Mouse (Mus musculus) midbrain, embryonic 15.5 days (tissue): ENCODE data around the gene Gm10799. TPM values are rescaled to one million over a fixed set of nuclear protein-coding genes. Genes with fewer than 3 reads are reported as not detected.
A peak's percentile ranks its signal among the peaks of the same experiment; 100 is the strongest.
"Not testable (repeated sequence)": the region's sequence is repeated elsewhere in the genome, so short reads cannot be mapped to it uniquely, and the experiment has no call there.

Experiments used
- ATAC-seq: fragments of 200-750 bp; cut with Nextera tagmentation; replicated peaks from 2 replicates; pipeline ENCODE4 v1.8.0; 2017; ENCODE audit warnings: moderate TSS enrichment
- H3K27ac ChIP-seq: fragments of 300-500 bp; sonication (generic); 2 replicates; pipeline ENCODE4 v1.5.1; 2015; ENCODE audit warnings: mild to moderate bottlenecking, inconsistent platforms
- H3K27me3 ChIP-seq: fragments of 300-500 bp; sonication (generic); replicated peaks from 2 replicates; pipeline ENCODE4 v1.6.1; 2015; ENCODE audit warnings: inconsistent platforms
- H3K36me3 ChIP-seq: fragments of 300-500 bp; sonication (generic); replicated peaks from 2 replicates; pipeline ENCODE4 v1.6.1; 2015; ENCODE audit warnings: inconsistent platforms
- H3K4me1 ChIP-seq: fragments of 300-500 bp; sonication (generic); 2 replicates; pipeline ENCODE4 v1.6.1; 2015; ENCODE audit warnings: inconsistent platforms
- H3K4me2 ChIP-seq: fragments of 300-500 bp; sonication (generic); 2 replicates; pipeline ENCODE4 v1.6.1; 2015; ENCODE audit warnings: inconsistent platforms, mild to moderate bottlenecking, moderate library complexity
- H3K4me3 ChIP-seq: fragments of 300-500 bp; sonication (generic); 2 replicates; pipeline ENCODE4 v1.5.1; 2015; ENCODE audit warnings: mild to moderate bottlenecking, inconsistent platforms
- H3K9ac ChIP-seq: fragments of 300-500 bp; sonication (generic); 2 replicates; pipeline ENCODE4 v1.6.1; 2015; ENCODE audit warnings: mild to moderate bottlenecking, inconsistent platforms
- H3K9me3 ChIP-seq: fragments of 300-500 bp; sonication (generic); 2 replicates; pipeline ENCODE4 v1.6.1; 2016; ENCODE audit warnings: inconsistent platforms
- whole genome bisulfite sequencing: fragments of 180-500 bp; shearing (Covaris S2); methylation state at CpG from one replicate; pipeline ENCODE4 v1.1.7; 2015; ENCODE audit warnings: mixed read lengths; 5-methylcytosine and 5-hydroxymethylcytosine counted together
- polyA plus RNA-seq: library from polyadenylated mRNA; unstranded; fragments of >200 nt; fragmentation: Nextera tagmentation; extraction: Ambion mirVana; gene quantifications from 2 replicates; pipeline ENCODE4 v1.2.1, GENCODE M21; 2015

Gm10799 gene
- polyA plus RNA-seq, 1 experiment from 2014 or later = not detected

DNA sequence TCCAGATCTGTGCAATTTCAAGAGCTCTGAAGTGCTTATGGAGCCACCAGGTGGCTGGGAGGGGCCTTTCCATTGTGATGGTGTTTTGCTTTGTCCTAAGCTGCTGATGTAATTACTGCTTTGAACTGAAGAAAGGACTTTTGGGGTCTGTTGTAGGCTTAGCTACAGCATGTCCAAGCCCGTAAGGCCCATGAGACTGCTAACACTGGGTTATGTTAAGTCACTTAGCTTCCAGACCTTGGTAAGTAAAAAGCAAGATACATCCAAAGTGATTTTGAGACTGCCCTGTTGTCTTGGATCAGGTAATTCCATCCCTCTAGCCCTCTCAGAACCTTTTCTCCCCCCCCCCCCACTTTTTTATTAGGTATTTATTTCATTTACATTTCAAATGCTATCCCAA, 28.4 kb upstream of the Gm10799 start:
- not testable (repeated sequence) for H3K27me3 ChIP-seq, H3K27ac ChIP-seq, H3K9me3 ChIP-seq, H3K36me3 ChIP-seq, ATAC-seq, H3K4me1 ChIP-seq, H3K4me3 ChIP-seq, H3K9ac ChIP-seq
- H3K4me2 ChIP-seq = peak overlapping the region; percentile 56; the same call in 1 of the 2 replicates
- 63% methylated on average over 1 of the region's 1 CpGs for WGBS

DNA sequence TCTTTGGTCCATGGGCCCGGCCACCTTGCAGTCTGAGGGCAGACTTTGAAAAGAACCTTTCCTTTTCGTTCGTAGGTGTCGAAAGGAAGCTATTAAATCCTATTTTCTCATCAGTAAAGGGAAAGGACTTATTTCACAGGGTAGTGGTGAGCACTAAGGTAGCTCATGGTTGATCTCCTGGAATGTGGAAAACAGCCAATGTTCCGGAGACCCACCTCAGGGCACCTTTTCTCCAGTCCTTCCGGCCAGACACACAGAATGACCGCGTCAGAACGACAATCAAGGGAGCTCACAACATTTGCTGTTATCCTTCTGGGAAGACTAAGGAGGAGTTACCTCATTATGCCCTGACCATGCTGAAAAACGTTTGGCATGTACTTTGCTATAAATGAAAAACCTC, 27.9 kb upstream of the Gm10799 start:
- Histone ChIP-seq H3K9ac (peak overlapping the region; percentile 46; the same call in 1 of the 2 replicates), H3K36me3 (no peaks in the 10 kb centered on the region), H3K4me2 (peak overlapping the region; percentile 56), H3K27me3 (no peaks in the 10 kb centered on the region), H3K9me3 (no peaks in the 10 kb centered on the region), H3K4me3 (peak overlapping the region; percentile 38), H3K4me1 (peaks cover 10% of the 10 kb centered on the region; the same call in 1 of the 2 replicates), H3K27ac (0 out of 2 replicates have a peak overlapping the region, but pooled peaks have one; percentile 51)
- ATAC-seq = 0 out of 2 replicates have a peak, but pooled peaks have one; percentile 37
- WGBS = 45% methylated on average over 10 of the region's 10 CpGs

DNA sequence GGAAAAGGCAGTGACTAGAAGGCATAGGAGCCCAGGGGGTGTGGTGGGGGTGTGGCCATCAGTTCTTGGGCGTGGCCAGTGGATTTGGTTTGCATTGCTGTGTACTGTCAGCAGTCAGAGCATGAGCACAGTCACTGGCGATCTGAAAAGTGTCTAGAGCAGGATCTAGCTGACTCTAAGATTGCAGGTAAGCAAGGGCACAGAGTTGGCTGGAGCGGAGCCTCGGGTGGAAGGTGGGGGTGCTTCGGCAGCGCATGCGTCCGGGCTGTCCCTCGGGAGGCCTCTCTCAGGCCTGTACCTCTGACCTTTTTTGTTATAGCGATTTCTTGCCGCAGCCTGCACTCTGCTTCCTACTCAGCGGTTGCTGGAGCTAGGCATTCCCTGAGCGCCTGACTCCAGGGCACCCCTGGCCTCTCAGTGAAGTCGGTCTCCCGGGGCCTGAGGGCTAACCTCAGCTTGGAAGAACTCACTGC, 27.4 kb upstream of the Gm10799 start, which contains the start of gene Cd59a:
Gene Cd59a, plus strand, starts transcription at position 61 of the 473 bp plus-strand sequence.
- Histone ChIP-seq H3K27me3 (no peaks in the 10 kb centered on the region), H3K4me2 (peak within 1 kb of the TSS; percentile 56), H3K4me1 (peaks cover 10% of the 10 kb centered on the region; the same call in 1 of the 2 replicates), H3K9me3 (no peaks in the 10 kb centered on the region), H3K27ac (peak within 1 kb of the TSS; percentile 51; the same call in 1 of the 2 replicates), H3K9ac (peak within 1 kb of the TSS; percentile 46), H3K4me3 (peak within 1 kb of the TSS; percentile 38), H3K36me3 (no peaks in the 10 kb centered on the region)
- ATAC-seq = peak; percentile 93
- 7% methylated on average over 15 of the region's 15 CpGs for WGBS

DNA sequence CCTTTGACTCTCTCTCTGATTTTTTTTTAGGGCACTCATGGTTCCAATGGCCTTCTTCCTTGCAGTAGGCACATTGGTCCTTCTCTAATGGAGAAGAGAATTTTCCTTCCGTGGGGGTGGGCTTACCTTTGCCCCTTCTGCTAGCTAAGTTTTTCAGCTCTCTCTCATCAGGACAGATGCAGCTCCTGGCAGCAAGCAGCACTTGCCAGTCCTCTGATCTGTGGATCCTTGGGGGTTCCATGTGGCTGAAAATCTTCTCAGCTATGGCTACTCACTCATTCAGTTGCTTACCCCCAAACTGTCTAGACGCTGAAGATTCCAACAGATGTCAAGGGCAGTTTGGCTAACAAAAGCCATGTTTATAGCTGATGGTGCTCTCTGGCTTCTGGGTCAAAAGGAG, 25.0 kb upstream of the Gm10799 start:
- WGBS = 95% methylated on average over 2 of the region's 2 CpGs
- no peak overlapping the region for H3K4me2 ChIP-seq
- no peaks in the 10 kb centered on the region for H3K9me3 ChIP-seq
- no peaks in the 10 kb centered on the region for H3K27me3 ChIP-seq
- H3K27ac ChIP-seq = no peak overlapping the region
- no peak for ATAC-seq
- no peak overlapping the region for H3K4me3 ChIP-seq
- H3K4me1 ChIP-seq = peaks cover 10% of the 10 kb centered on the region; the same call in 1 of the 2 replicates
- H3K9ac ChIP-seq = no peak overlapping the region
- no peaks in the 10 kb centered on the region for H3K36me3 ChIP-seq

DNA sequence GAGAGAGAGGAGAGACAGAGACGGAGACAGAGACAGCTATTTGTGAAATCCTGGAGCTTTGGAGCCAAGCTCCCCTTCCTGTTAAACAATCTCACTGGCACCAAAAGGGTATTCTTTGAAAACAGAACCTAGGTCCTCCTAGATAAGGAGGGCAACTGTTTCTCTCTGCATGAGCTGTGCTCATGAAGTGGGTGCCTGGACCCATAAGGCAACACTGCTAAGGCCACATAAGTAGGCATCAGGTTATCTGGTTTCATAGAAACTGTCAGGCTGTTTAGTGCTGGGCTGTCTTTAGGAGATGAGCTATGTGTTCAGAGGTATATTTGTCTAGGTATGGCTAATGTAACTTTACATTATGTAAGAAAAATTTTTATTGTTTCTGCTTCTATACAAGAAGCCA, 19.2 kb upstream of the Gm10799 start:
- not testable (repeated sequence) for H3K4me3 ChIP-seq, H3K27me3 ChIP-seq, H3K9me3 ChIP-seq, H3K4me1 ChIP-seq, H3K4me2 ChIP-seq, H3K9ac ChIP-seq, ATAC-seq, H3K27ac ChIP-seq, H3K36me3 ChIP-seq
- WGBS = 74% methylated on average over 1 of the region's 1 CpGs

GRCm38 (mm10) chr2:104084027-104084426, 15.7 kb upstream of the Gm10799 start:
- H3K9me3 ChIP-seq, H3K27ac ChIP-seq, H3K4me1 ChIP-seq, H3K9ac ChIP-seq, H3K4me3 ChIP-seq, H3K4me2 ChIP-seq, H3K36me3 ChIP-seq, ATAC-seq, H3K27me3 ChIP-seq: not testable (repeated sequence)

DNA sequence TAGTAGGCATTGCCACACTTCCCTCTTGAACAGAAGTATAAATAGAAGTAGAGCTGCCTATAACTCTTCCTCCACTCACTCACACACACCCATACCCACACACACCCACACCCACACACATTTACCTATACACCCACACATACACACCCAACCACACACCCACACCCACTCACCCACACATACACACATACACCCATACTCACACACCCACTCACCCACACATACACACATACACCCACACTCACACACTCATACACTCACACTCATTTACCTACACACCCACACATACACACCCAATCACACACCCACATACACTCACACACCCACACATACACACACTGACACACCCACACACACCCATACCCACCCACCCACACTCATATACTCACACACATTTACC, 14.1 kb upstream of the Gm10799 start:
- Histone ChIP-seq H3K27me3 (no peaks in the 10 kb centered on the region), H3K9me3 (no peaks in the 10 kb centered on the region)
- no peak for ATAC-seq

GRCm38 (mm10) chr2:104081436-104082050, 13.2 kb upstream of the Gm10799 start:
- not testable (repeated sequence) for H3K4me3 ChIP-seq, H3K36me3 ChIP-seq, ATAC-seq, H3K4me1 ChIP-seq, H3K9ac ChIP-seq, H3K27ac ChIP-seq, H3K4me2 ChIP-seq, H3K9me3 ChIP-seq, H3K27me3 ChIP-seq
- 100% methylated on average over 1 of the region's 1 CpGs for WGBS

More for the DNA sequence above, 14.1 kb upstream of the Gm10799 start:
- Histone ChIP-seq H3K4me2 (no peak overlapping the region), H3K9ac (no peak overlapping the region), H3K36me3 (no peaks in the 10 kb centered on the region), H3K27ac (no peak overlapping the region), H3K4me1 (no peaks in the 10 kb centered on the region), H3K4me3 (no peak overlapping the region)

- not testable (repeated sequence) for H3K4me1 ChIP-seq, H3K36me3 ChIP-seq, H3K4me2 ChIP-seq, H3K4me3 ChIP-seq, H3K27ac ChIP-seq, H3K27me3 ChIP-seq, H3K9ac ChIP-seq, H3K9me3 ChIP-seq, ATAC-seq
- 87% methylated on average over 5 of the region's 5 CpGs for WGBS
Measured at GRCm38 (mm10) chr2:104078285-104078684, 9.9 kb upstream of the Gm10799 start.

GRCm38 (mm10) chr2:104069704-104070185, 1.4 kb upstream of the Gm10799 start, which contains the start of gene Cd59b:
TSS of gene Cd59b (plus strand) at chr2:104069849.
- peak within 1 kb of the TSS; percentile 20; the same call in 1 of the 2 replicates for H3K27ac ChIP-seq
- peak within 1 kb of the TSS; percentile 25; the same call in 1 of the 2 replicates for H3K9ac ChIP-seq

DNA sequence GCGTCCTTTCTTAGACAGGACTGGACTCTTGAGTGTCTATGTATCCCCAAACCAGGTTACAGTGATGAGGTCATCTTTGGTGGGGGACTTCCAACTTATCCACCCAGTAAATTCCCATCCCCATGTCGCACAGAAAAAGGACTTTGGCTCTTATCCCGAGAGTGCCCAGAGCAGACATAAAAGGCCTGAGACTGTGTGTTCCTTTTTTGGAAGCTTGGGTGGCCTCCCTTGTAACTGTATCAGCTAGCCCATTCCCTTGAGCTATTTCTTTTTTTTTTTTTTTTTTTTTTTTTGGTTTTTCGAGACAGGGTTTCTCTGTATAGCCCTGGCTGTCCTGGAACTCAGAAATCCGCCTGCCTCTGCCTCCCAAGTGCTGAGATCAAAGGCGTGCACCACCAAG, 2.8 kb downstream of the Gm10799 start, which contains the start of gene Gm10912:
Gene Gm10912, plus strand, starts transcription at position 301 of the 400 bp plus-strand sequence.
- H3K9ac ChIP-seq, H3K27ac ChIP-seq, H3K4me3 ChIP-seq, H3K36me3 ChIP-seq, H3K27me3 ChIP-seq, H3K4me2 ChIP-seq, H3K4me1 ChIP-seq, ATAC-seq, H3K9me3 ChIP-seq: not testable (repeated sequence)
- WGBS = 92% methylated on average over 6 of the region's 6 CpGs

More at GRCm38 (mm10) chr2:104069704-104070185, 1.4 kb upstream of the Gm10799 start, which contains the start of gene Cd59b:
- WGBS = 5% methylated on average over 13 of the region's 13 CpGs
- no peaks in the 10 kb centered on the region for H3K9me3 ChIP-seq
- peaks cover 8% of the 10 kb centered on the region; the same call in 1 of the 2 replicates for H3K4me1 ChIP-seq
- H3K36me3 ChIP-seq = no peaks in the 10 kb centered on the region
- H3K4me2 ChIP-seq = peak within 1 kb of the TSS; percentile 61
- ATAC-seq = peak; percentile 90
- no peaks in the 10 kb centered on the region for H3K27me3 ChIP-seq
- H3K4me3 ChIP-seq = peak within 1 kb of the TSS; percentile 36

DNA sequence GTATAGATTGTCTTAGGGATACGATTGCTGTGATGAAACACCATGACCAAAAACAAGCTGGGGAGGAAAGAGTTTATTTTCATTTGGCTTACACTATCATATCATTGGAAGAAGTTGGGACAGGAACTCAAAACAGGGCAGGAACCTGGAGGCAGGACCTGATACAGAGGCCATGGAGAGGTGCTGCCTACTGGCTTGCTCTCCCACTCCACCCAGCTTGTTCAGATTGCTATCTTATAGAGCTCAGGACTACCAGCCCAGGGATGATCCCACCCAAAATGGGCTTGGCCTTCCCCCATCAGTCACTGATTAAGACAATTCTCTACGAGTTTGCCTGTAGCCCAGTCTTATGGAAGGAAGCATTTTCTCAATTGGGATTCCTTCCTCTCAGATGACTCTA, 4.2 kb downstream of the Gm10799 start:
- H3K9me3 ChIP-seq = no peaks in the 10 kb centered on the region
- no peaks in the 10 kb centered on the region for H3K27me3 ChIP-seq
- no peak overlapping the region for H3K27ac ChIP-seq
- 88% methylated on average over 2 of the region's 2 CpGs for WGBS
- H3K9ac ChIP-seq = no peak overlapping the region
- peaks cover 15% of the 10 kb centered on the region for H3K36me3 ChIP-seq
- ATAC-seq = no peak
- no peaks in the 10 kb centered on the region for H3K4me1 ChIP-seq
- H3K4me2 ChIP-seq = no peak overlapping the region
- no peak overlapping the region for H3K4me3 ChIP-seq

DNA sequence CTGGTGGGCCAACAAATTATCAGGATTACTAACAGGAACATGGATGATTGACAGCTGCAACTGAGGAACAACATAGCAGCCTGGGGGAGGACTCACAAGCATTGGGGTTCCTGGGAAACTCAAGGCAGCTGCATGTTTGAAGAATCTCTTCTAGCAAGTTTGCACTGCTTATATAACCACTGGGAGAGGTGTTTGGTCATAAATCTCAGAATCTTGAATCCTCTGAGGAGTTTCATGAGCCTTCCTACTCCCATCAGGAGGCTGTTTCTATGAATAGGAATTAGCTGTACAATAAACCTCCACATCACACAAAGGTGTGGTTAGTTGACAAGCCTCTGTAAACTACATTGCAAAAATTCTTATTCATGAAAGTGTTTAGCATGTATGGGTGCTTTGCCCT, 5.7 kb downstream of the Gm10799 start:
- Histone ChIP-seq H3K4me2 (no peak overlapping the region), H3K27ac (no peak overlapping the region), H3K27me3 (no peaks in the 10 kb centered on the region), H3K4me1 (no peaks in the 10 kb centered on the region), H3K4me3 (no peak overlapping the region), H3K9me3 (no peaks in the 10 kb centered on the region), H3K9ac (no peak overlapping the region), H3K36me3 (peaks cover 20% of the 10 kb centered on the region)
- no peak for ATAC-seq
